ENCODE assay signal across 23 mouse cellular contexts in the genomic region with DNA sequence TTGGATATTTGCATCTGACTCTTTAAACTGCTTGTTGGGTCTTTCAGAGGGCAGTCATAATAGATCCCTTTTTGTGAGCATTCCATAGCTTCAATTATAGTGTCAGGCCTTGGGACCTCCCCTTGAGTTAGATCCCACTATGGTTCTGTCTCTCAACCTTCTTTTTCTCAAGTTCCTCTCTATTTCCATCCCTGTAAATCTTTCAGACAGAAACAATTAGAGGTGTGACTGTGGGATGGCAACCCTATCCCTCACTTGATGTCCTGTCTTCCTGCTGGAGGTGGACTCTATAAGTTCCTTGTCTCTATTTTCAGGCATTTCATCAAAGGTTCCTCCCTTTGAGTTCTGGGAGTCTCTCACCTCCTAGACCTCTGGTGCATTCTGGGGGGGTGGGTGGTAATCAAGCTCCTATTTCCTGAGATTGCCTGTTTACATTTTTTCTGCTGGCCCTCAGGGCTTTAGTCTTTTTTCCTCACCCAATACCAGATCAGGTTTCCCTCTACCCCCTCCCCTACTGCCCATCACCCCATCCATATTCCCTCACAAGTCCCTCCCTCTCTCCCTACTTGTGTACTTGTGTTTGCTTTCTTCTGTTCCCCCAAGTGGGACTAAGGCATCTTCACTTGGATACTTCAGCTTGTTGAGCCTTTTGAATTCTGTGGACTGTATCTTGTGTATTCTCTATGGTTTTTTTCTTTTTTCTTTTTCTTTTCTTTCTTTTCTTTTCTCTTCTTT.
"Had no signal": no experiment of that assay in that cellular context is flagged by ENCODE, and none has a peak within 500 bp of the region (broad histone marks: within the 10 kb centered on the region; RNA-seq: fewer than 3 reads in every experiment).

No protein-coding gene starts in this region.

- H3K9ac ChIP-seq: heart, embryonic 13.5 days; heart, embryonic 15.5 days; hindbrain, embryonic 13.5 days; hindbrain, embryonic 15.5 days; limb, embryonic 13.5 days; limb, embryonic 15.5 days; liver, embryonic 12.5 days; liver, embryonic 14.5 days had no signal

- H3K36me3 ChIP-seq: heart, embryonic 13.5 days; heart, embryonic 15.5 days; hindbrain, embryonic 13.5 days; hindbrain, embryonic 15.5 days; limb, embryonic 13.5 days; limb, embryonic 15.5 days; liver, embryonic 12.5 days had no signal

- H3K4me1 ChIP-seq: heart, embryonic 13.5 days; heart, embryonic 15.5 days; hindbrain, embryonic 13.5 days; hindbrain, embryonic 15.5 days; limb, embryonic 15.5 days; liver, embryonic 12.5 days had no signal

- H3K9me3 ChIP-seq: heart, embryonic 13.5 days; heart, embryonic 15.5 days; hindbrain, embryonic 13.5 days; hindbrain, embryonic 15.5 days; limb, embryonic 13.5 days; limb, embryonic 15.5 days; liver, embryonic 12.5 days had no signal

- H3K4me3 ChIP-seq: heart, adult 2 months; heart, embryonic 13.5 days; heart, embryonic 15.5 days; hindbrain, embryonic 13.5 days; hindbrain, embryonic 15.5 days; limb, embryonic 13.5 days; limb, embryonic 15.5 days; liver, embryonic 12.5 days had no signal

- H3K27me3 ChIP-seq: heart, embryonic 13.5 days; heart, embryonic 15.5 days; hindbrain, embryonic 13.5 days; hindbrain, embryonic 15.5 days; limb, embryonic 13.5 days; limb, embryonic 15.5 days; liver, embryonic 12.5 days had no signal

- ATAC-seq: hindbrain, postnatal 0 days; intestine, embryonic 16.5 days; liver, embryonic 12.5 days had no signal

- DNase-seq: gastrocnemius, postnatal 14 days; gastrocnemius, postnatal 36 days; heart, adult 11 months; heart, adult 2 months; heart, postnatal 14 days; heart, postnatal 36 days; kidney, adult 18-20 months; kidney, adult 9 months; kidney, postnatal 36 days; layer of hippocampus, adult 9-11 months; layer of hippocampus, postnatal 36 days; left cerebral cortex, postnatal 4 days had no signal

- H3K27ac ChIP-seq: heart, adult 2 months; heart, embryonic 13.5 days; heart, embryonic 15.5 days; hindbrain, embryonic 13.5 days; hindbrain, embryonic 15.5 days; hindbrain, postnatal 0 days; limb, embryonic 13.5 days; limb, embryonic 15.5 days; liver, embryonic 12.5 days; liver, embryonic 14.5 days had no signal

- H3K4me2 ChIP-seq: heart, embryonic 11.5 days; heart, embryonic 13.5 days; heart, embryonic 15.5 days; hindbrain, embryonic 13.5 days; hindbrain, embryonic 15.5 days; limb, embryonic 13.5 days; limb, embryonic 15.5 days; liver, embryonic 12.5 days had no signal
